21 mouse cellular contexts compared by ENCODE assay signal in the genomic region with DNA sequence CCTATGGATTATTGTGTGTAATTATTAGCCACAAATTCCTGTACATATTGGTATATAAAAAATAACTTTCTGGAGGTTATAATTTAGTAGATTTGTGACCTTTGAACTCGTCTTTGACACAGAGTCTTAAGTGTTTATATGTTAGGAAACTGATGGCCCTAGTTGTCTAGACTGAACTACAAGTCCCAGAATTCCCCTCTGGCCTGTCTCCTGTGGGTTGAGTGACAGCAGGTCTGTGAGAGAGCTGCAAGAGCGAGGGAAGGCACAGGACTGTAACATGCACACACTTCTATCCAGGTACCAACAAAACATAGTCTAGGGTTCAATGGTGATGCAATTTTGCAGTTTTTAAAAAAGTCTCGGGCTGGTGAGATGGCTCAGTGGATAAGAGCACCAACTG. TPM values are rescaled to one million over a fixed set of nuclear protein-coding genes. Genes with fewer than 3 reads are reported as not detected.
DNase-seq lines count a peak whose midpoint lies in the region; ATAC-seq and TF ChIP-seq lines count a peak whose summit lies in the region.
"Had no signal": no experiment of that assay in that cellular context is flagged by ENCODE, and none has a peak within 500 bp of the region (broad histone marks: within the 10 kb centered on the region; RNA-seq: fewer than 3 reads in every experiment).

No protein-coding gene starts in this region.

- H3K9me3 ChIP-seq in CH12.LX (replicated peaks; ENCODE audit: low read length), result no peaks in the 10 kb centered on the region
- H3K9me3 ChIP-seq in MEL (replicated peaks; ENCODE audit: insufficient read depth, low read length), result no peaks in the 10 kb centered on the region
- no peaks in the 10 kb centered on the region for H3K9me3 ChIP-seq in stomach, postnatal 0 days (ENCODE audit: control insufficient read depth, low read length)
- H3K9me3 ChIP-seq: G1E had no signal

- no peak for DNase-seq in CH12.LX (ENCODE audit: extremely low read depth)
- DNase-seq in ES-CJ7 (ENCODE audit: low read depth, low spot score), result peak; percentile 49
- DNase-seq in MEL (ENCODE audit: low read depth, low spot score), result no peak
- DNase-seq in ZHBTc4 (ENCODE audit: low read depth, low spot score), result peak; percentile 39
- DNase-seq in T-cell, adult 2 months (ENCODE audit: low spot score), result no peak
- no peak for DNase-seq in stomach, postnatal 0 days (ENCODE audit: low spot score)
- no peak for DNase-seq in thymus, adult 18-20 months
- DNase-seq: adrenal gland, adult 8-10 months; adrenal gland, postnatal 14 days; adrenal gland, postnatal 36 days; cerebellum, adult 11-12 months; cerebellum, adult 2 months; cerebellum, adult 9-10 months; cerebellum, postnatal 10 days; cerebellum, postnatal 25 days had no signal

- H3K4me2 ChIP-seq in CH12.LX (ENCODE audit: insufficient read depth, low read depth, poor library complexity, severe bottlenecking), result no peak overlapping the region
- no peak overlapping the region for H3K4me2 ChIP-seq in stomach, postnatal 0 days (replicated peaks; ENCODE audit: low read depth)
- H3K4me2 ChIP-seq: embryonic facial prominence, embryonic 12.5 days had no signal

- no peaks in the 10 kb centered on the region for H3K79me2 ChIP-seq in CH12.LX (replicated peaks; ENCODE audit: control insufficient read depth, extremely low read depth, insufficient read depth, poor library complexity, severe bottlenecking)
- no peaks in the 10 kb centered on the region for H3K79me2 ChIP-seq in MEL (ENCODE audit: control insufficient read depth, insufficient read depth, low read length, poor library complexity)

- dilution Hi-C loops in CH12.LX (cut with MboI; ENCODE audit: extremely low pct_ligation_motif_present, extremely low pct_unique_long_range_greater_than_20kb, low sequenced_read_pairs), result no loop called here

- no peak overlapping the region for H3K9ac ChIP-seq in CH12.LX (ENCODE audit: insufficient read depth, low read depth)
- no peak overlapping the region for H3K9ac ChIP-seq in MEL (ENCODE audit: control insufficient read depth, low read depth, low read length, poor library complexity, severe bottlenecking)
- no peak overlapping the region for H3K9ac ChIP-seq in stomach, postnatal 0 days (ENCODE audit: low read length)
- H3K9ac ChIP-seq: embryonic facial prominence, embryonic 12.5 days had no signal

- TF ChIP-seq POLR2A in CH12.LX (IDR thresholded peaks at IDR 0.05; ENCODE audit: low read depth, low read length) (no peak), MEL (IDR thresholded peaks at IDR 0.05; ENCODE audit: control insufficient read depth in 1 of 2, insufficient read depth in 1 of 2, low read depth in 1 of 2, low read length in 2 of 2, poor library complexity in 1 of 2) (no peak)

- H3K4me3 ChIP-seq in CH12.LX (replicated peaks in 1 of 3; ENCODE audit: low read depth in 2 of 3, low read length in 2 of 3, poor library complexity in 1 of 3) (no peak overlapping the region), MEL (ENCODE audit: control insufficient read depth in 1 of 2, insufficient read depth in 1 of 2, low read depth in 2 of 2, low read length in 2 of 2) (no peak overlapping the region)
- no peak overlapping the region for H3K4me3 ChIP-seq in stomach, postnatal 0 days (ENCODE audit: low read depth, low read length)
- H3K4me3 ChIP-seq: embryonic facial prominence, embryonic 10.5 days; embryonic facial prominence, embryonic 12.5 days had no signal

- H3K4me1 ChIP-seq in CH12.LX (ENCODE audit: control insufficient read depth in 1 of 2, insufficient read depth in 2 of 2) (no peaks in the 10 kb centered on the region), MEL (ENCODE audit: control insufficient read depth in 1 of 2, insufficient read depth in 2 of 2, low read length in 2 of 2) (no peaks in the 10 kb centered on the region)
- H3K4me1 ChIP-seq in stomach, postnatal 0 days (replicated peaks; ENCODE audit: control insufficient read depth, insufficient read depth), result no peaks in the 10 kb centered on the region
- H3K4me1 ChIP-seq: embryonic facial prominence, embryonic 10.5 days; embryonic facial prominence, embryonic 12.5 days had no signal

- no peak for ATAC-seq in stomach, postnatal 0 days (ENCODE audit: low FRiP score, low TSS enrichment)
- ATAC-seq: activated CD4-positive, CD25-positive, alpha-beta regulatory T cell, adult 4 months; forebrain, embryonic 14.5 days; forebrain, embryonic 16.5 days had no signal

- H3K36me3 ChIP-seq in CH12.LX (replicated peaks in 1 of 2; ENCODE audit: control insufficient read depth in 1 of 2, insufficient read depth in 1 of 2, low read length in 1 of 2), result no peaks in the 10 kb centered on the region
- H3K36me3 ChIP-seq in MEL (ENCODE audit: control insufficient read depth in 1 of 2, insufficient read depth in 2 of 2, low read length in 2 of 2), result no peaks in the 10 kb centered on the region
- H3K36me3 ChIP-seq in stomach, postnatal 0 days (ENCODE audit: control insufficient read depth, insufficient read depth, low read length), result no peaks in the 10 kb centered on the region
- H3K36me3 ChIP-seq: embryonic facial prominence, embryonic 10.5 days; embryonic facial prominence, embryonic 12.5 days; G1E had no signal

- no peak for TF ChIP-seq RAD21 in CH12.LX (IDR thresholded peaks at IDR 0.05; ENCODE audit: low read depth, low read length)
- TF ChIP-seq RAD21 in MEL (IDR thresholded peaks at IDR 0.05; ENCODE audit: low read depth, low read length), result no peak

- TF ChIP-seq EP300 in CH12.LX (IDR thresholded peaks at IDR 0.05; ENCODE audit: low read length) (no peak), MEL (IDR thresholded peaks at IDR 0.05; ENCODE audit: low read depth in 1 of 2, low read length in 2 of 2) (no peak)
- TF ChIP-seq EP300 in stomach, postnatal 0 days (optimal IDR thresholded peaks at IDR 0.05), result no peak

- in situ Hi-C loops in CH12.LX (cut with MboI; ENCODE audit: low pct_ligation_motif_present, low pct_unique_long_range_greater_than_20kb, low sequenced_read_pairs), result no loop called here

- TF ChIP-seq CTCF in CH12.LX (conservative IDR thresholded peaks at IDR 0.05 in 1 of 2, IDR thresholded peaks at IDR 0.05 in 1 of 2; ENCODE audit: low read depth in 2 of 2, low read length in 2 of 2) (no peak), MEL (IDR thresholded peaks at IDR 0.05 in 2 of 3, conservative IDR thresholded peaks at IDR 0.05 in 1 of 3; ENCODE audit: control insufficient read depth in 1 of 3, insufficient read depth in 1 of 3, low read depth in 2 of 3, low read length in 3 of 3, poor library complexity in 1 of 3, severe bottlenecking in 1 of 3) (no peak)
- TF ChIP-seq CTCF in stomach, postnatal 0 days (IDR thresholded peaks at IDR 0.05; ENCODE audit: low read depth), result no peak

- H3K27me3 ChIP-seq in CH12.LX (replicated peaks) (no peaks in the 10 kb centered on the region), MEL (ENCODE audit: control insufficient read depth in 1 of 2, insufficient read depth in 2 of 2, low read length in 2 of 2) (no peaks in the 10 kb centered on the region)
- no peaks in the 10 kb centered on the region for H3K27me3 ChIP-seq in stomach, postnatal 0 days (ENCODE audit: control insufficient read depth, insufficient read depth, low read length)
- H3K27me3 ChIP-seq: embryonic facial prominence, embryonic 12.5 days had no signal

- 67% methylated on average over 3 of the region's 3 CpGs for WGBS in stomach, postnatal 0 days

- no peak overlapping the region for H3K27ac ChIP-seq in CH12.LX (ENCODE audit: insufficient read depth, low read depth)
- no peak overlapping the region for H3K27ac ChIP-seq in MEL (ENCODE audit: control insufficient read depth, low read depth, low read length)
- H3K27ac ChIP-seq in stomach, postnatal 0 days (replicated peaks), result no peak overlapping the region
- H3K27ac ChIP-seq: embryonic facial prominence, embryonic 10.5 days; embryonic facial prominence, embryonic 12.5 days had no signal

TF ChIP-seq in CH12.LX, 34 proteins besides CTCF, POLR2A, EP300 and RAD21:
- no peak for TF ChIP-seq TCF12 (IDR thresholded peaks at IDR 0.05; ENCODE audit: low read depth, low read length)
- peak; percentile 61 for TF ChIP-seq HCFC1 (IDR thresholded peaks at IDR 0.05; ENCODE audit: low read depth, low read length)

TF ChIP-seq in MEL, 35 proteins besides CTCF, POLR2A, EP300 and RAD21:
- TF ChIP-seq GABPA (IDR thresholded peaks at IDR 0.05; ENCODE audit: low read depth, low read length) (no peak), RCOR1 (IDR thresholded peaks at IDR 0.05; ENCODE audit: low read depth, low read length) (no peak), BHLHE40 (IDR thresholded peaks at IDR 0.05; ENCODE audit: borderline replicate concordance, low read depth, low read length) (no peak), HCFC1 (IDR thresholded peaks at IDR 0.05; ENCODE audit: low read depth, low read length) (peak; percentile 57), GATA1 (IDR thresholded peaks at IDR 0.05; ENCODE audit: low read depth, low read length) (no peak)

RNA-seq across cellular contexts. Expression of gene Fbxo34, which starts 11.3 kb away (rescaled TPM):
- total RNA-seq in CH12.LX (2012; rRNA removed) (11.9 and 12.8 TPM in 2 replicates), CH12.LX (2014; rRNA removed) (11.1 and 11.6 TPM in 2 replicates), MEL (2012; rRNA removed) (14.8 and 17.2 TPM in 2 replicates)
- polyA plus RNA-seq in CH12.LX (2012; ENCODE audit: insufficient read length, low read depth) (24.7 and 25.9 TPM in 2 replicates), MEL (2012; ENCODE audit: insufficient read depth in 1 of 2, insufficient read length in 2 of 2, low read depth in 1 of 2, low replicate concordance in 2 of 2, missing spikeins in 1 of 2) (10 to 100 TPM in 1 of 2 experiments, not detected in 1; 29.5 TPM)
- polyA plus RNA-seq in stomach, postnatal 0 days (2015; fragmentation: Nextera tagmentation; extraction: Ambion mirVana), result 17.8 and 18.1 TPM in 2 replicates

RNA-seq across cellular contexts. Expression of gene Dlgap5, which starts 20.7 kb away (rescaled TPM):
- total RNA-seq in CH12.LX (2012; rRNA removed) (48.9 and 50.8 TPM in 2 replicates), CH12.LX (2014; rRNA removed) (53.5 and 59.9 TPM in 2 replicates), MEL (2012; rRNA removed) (45.0 and 52.0 TPM in 2 replicates)
- polyA plus RNA-seq in CH12.LX (2012; ENCODE audit: insufficient read length, low read depth) (57.0 and 62.9 TPM in 2 replicates), MEL (2012; ENCODE audit: insufficient read depth in 1 of 2, insufficient read length in 2 of 2, low read depth in 1 of 2, low replicate concordance in 2 of 2, missing spikeins in 1 of 2) (10 to 100 TPM; 62.4 to 71.2 TPM)
- polyA plus RNA-seq in stomach, postnatal 0 days (2015; fragmentation: Nextera tagmentation; extraction: Ambion mirVana), result 5.9 and 7.4 TPM in 2 replicates

Comparison
In these comparisons a context has a peak if more than half of its experiments do, and no peak if none do; other contexts are left out.
1. DNase-seq: peak in ES-CJ7 (single experiment) and ZHBTc4 (single experiment); none in CH12.LX (single experiment), MEL (single experiment), T-cell, adult 2 months (single experiment), stomach, postnatal 0 days (single experiment) and thymus, adult 18-20 months (0 of 2).
2. Of the 35 proteins assayed by ChIP-seq in both MEL and CH12.LX: peak only in MEL: none; only in CH12.LX: none; in both: HCFC1; in neither: 34.